ENCODE assay signal across 8 mouse cellular contexts in genomic region chr6:83053136-83053960, GRCm38 (mm10). TPM values are rescaled to one million over a fixed set of nuclear protein-coding genes. Genes with fewer than 3 reads are reported as not detected.
DNase-seq lines count a peak whose midpoint lies in the region; ATAC-seq lines count a peak whose summit lies in the region.

No protein-coding gene starts in this region.

- ATAC-seq in CD4-positive, CD25-positive, alpha-beta regulatory T cell, adult 4 months: peak; percentile 27
- no peak for ATAC-seq in heart, embryonic 14.5 days (ENCODE audit: insufficient number of reproducible peaks, insufficient read depth, low FRiP score, low read depth)
- 0 out of 2 replicates have a peak, but pooled peaks have one; percentile 2 for ATAC-seq in midbrain, embryonic 11.5 days (ENCODE audit: low FRiP score)

- peak overlapping the region; percentile 97 for H3K9ac ChIP-seq in heart, embryonic 14.5 days (ENCODE audit: low read length)
- peak overlapping the region; percentile 93 for H3K9ac ChIP-seq in midbrain, embryonic 11.5 days (ENCODE audit: low read length)

- H3K9me3 ChIP-seq in heart, embryonic 14.5 days (ENCODE audit: control insufficient read depth, low read length): no peaks in the 10 kb centered on the region
- no peaks in the 10 kb centered on the region for H3K9me3 ChIP-seq in limb, embryonic 10.5 days (replicated peaks)
- no peaks in the 10 kb centered on the region for H3K9me3 ChIP-seq in midbrain, embryonic 11.5 days (ENCODE audit: control insufficient read depth, low read length)

- peak overlapping the region; percentile 25 to 88 for H3K27ac ChIP-seq in heart, embryonic 14.5 days (replicated peaks in 1 of 2; ENCODE audit: control insufficient read depth in 1 of 2, insufficient read depth in 1 of 2, low read depth in 2 of 2, low read length in 2 of 2)
- peak overlapping the region; percentile 93 for H3K27ac ChIP-seq in limb, embryonic 10.5 days
- H3K27ac ChIP-seq in midbrain, embryonic 11.5 days (ENCODE audit: low read depth, low read length): peak overlapping the region; percentile 27

- H3K4me2 ChIP-seq in heart, embryonic 14.5 days (ENCODE audit: low read length): peak overlapping the region; percentile 84
- peak overlapping the region; percentile 97 for H3K4me2 ChIP-seq in midbrain, embryonic 11.5 days

- whole genome bisulfite sequencing in heart, embryonic 14.5 days: 1% methylated on average over 26 of the region's 26 CpGs
- 4% methylated on average over 26 of the region's 26 CpGs for WGBS in limb, embryonic 10.5 days
- WGBS in midbrain, embryonic 11.5 days: 3% methylated on average over 26 of the region's 26 CpGs

- peaks cover 9 to 21% of the 10 kb centered on the region in 2 experiments for H3K4me1 ChIP-seq in heart, embryonic 14.5 days (ENCODE audit: control insufficient read depth in 2 of 2, insufficient read depth in 2 of 2, low read length in 2 of 2)
- H3K4me1 ChIP-seq in limb, embryonic 10.5 days: peaks cover 33% of the 10 kb centered on the region
- peaks cover 21% of the 10 kb centered on the region for H3K4me1 ChIP-seq in midbrain, embryonic 11.5 days (ENCODE audit: control insufficient read depth, insufficient read depth, low read length)

- peak; percentile 48 for DNase-seq in cerebellum, adult 11-12 months
- DNase-seq in cerebellum, adult 11 months: no peak
- DNase-seq in cerebellum, adult 9-11 months: peak; percentile 43
- DNase-seq in limb, embryonic 10.5 days (ENCODE audit: low spot score): peak; percentile 64
- DNase-seq in midbrain, embryonic 11.5 days (ENCODE audit: low spot score, missing footprints): peak; percentile 94
- peak; percentile 55 for DNase-seq in splenic B cell, adult 2 months (ENCODE audit: low read depth, low spot score)

- peaks cover 42% of the 10 kb centered on the region for H3K36me3 ChIP-seq in heart, embryonic 14.5 days (ENCODE audit: control insufficient read depth, insufficient read depth, low read length)
- H3K36me3 ChIP-seq in limb, embryonic 10.5 days: peaks cover 53% of the 10 kb centered on the region
- peaks cover 5% of the 10 kb centered on the region; the same call in 1 of the 2 replicates for H3K36me3 ChIP-seq in midbrain, embryonic 11.5 days (ENCODE audit: control insufficient read depth, insufficient read depth, low read length)
- H3K36me3 ChIP-seq in splenic B cell, adult 2 months (ENCODE audit: control insufficient read depth, insufficient read depth, low read length, poor library complexity, severe bottlenecking): peaks cover 6% of the 10 kb centered on the region

- H3K27me3 ChIP-seq in heart, embryonic 14.5 days (ENCODE audit: control insufficient read depth, insufficient read depth, low read length): 0 out of 2 replicates have a peak, but pooled peaks cover 2% of the 10 kb centered on the region
- H3K27me3 ChIP-seq in limb, embryonic 10.5 days (ENCODE audit: low read depth, poor library complexity, severe bottlenecking): peaks cover 3% of the 10 kb centered on the region; the same call in 1 of the 2 replicates
- no peaks in the 10 kb centered on the region for H3K27me3 ChIP-seq in midbrain, embryonic 11.5 days (ENCODE audit: control insufficient read depth, insufficient read depth, low read length)
- H3K27me3 ChIP-seq in splenic B cell, adult 2 months (ENCODE audit: control insufficient read depth, insufficient read depth, low read length, poor library complexity, severe bottlenecking): no peaks in the 10 kb centered on the region

- peak overlapping the region; percentile 78 to 97 for H3K4me3 ChIP-seq in heart, embryonic 14.5 days (ENCODE audit: control insufficient read depth in 1 of 2, insufficient read depth in 1 of 2, low read depth in 1 of 2, low read length in 2 of 2)
- peak overlapping the region; percentile 99 for H3K4me3 ChIP-seq in limb, embryonic 10.5 days
- peak overlapping the region; percentile 97 for H3K4me3 ChIP-seq in midbrain, embryonic 11.5 days (ENCODE audit: low read depth, low read length)

RNA-seq across cellular contexts. Expression of gene Aup1, which starts 1.0 kb away (rescaled TPM):
- 100 to 1,000 TPM; 424 to 552 TPM for polyA plus RNA-seq in CD4-positive, CD25-positive, alpha-beta regulatory T cell, adult 4 months (2017; shearing (Covaris generic))
- 87.8 and 95.5 TPM in 2 replicates for polyA plus RNA-seq in heart, embryonic 14.5 days (2014; fragmentation: Nextera tagmentation; extraction: Ambion mirVana)
- polyA plus RNA-seq in limb, embryonic 10.5 days (2016; fragmentation: Nextera tagmentation; extraction: Ambion mirVana): 167 and 169 TPM in 2 replicates
- 109 and 111 TPM in 2 replicates for polyA plus RNA-seq in midbrain, embryonic 11.5 days (2014; fragmentation: Nextera tagmentation; extraction: Ambion mirVana)

RNA-seq across cellular contexts. Expression of gene Htra2, which starts 1.7 kb away (rescaled TPM):
- polyA plus RNA-seq in CD4-positive, CD25-positive, alpha-beta regulatory T cell, adult 4 months (2017; shearing (Covaris generic)): 10 to 100 TPM; 27.3 to 37.9 TPM
- polyA plus RNA-seq in heart, embryonic 14.5 days (2014; fragmentation: Nextera tagmentation; extraction: Ambion mirVana): 42.8 and 47.6 TPM in 2 replicates
- 76.2 and 82.6 TPM in 2 replicates for polyA plus RNA-seq in limb, embryonic 10.5 days (2016; fragmentation: Nextera tagmentation; extraction: Ambion mirVana)
- polyA plus RNA-seq in midbrain, embryonic 11.5 days (2014; fragmentation: Nextera tagmentation; extraction: Ambion mirVana): 28.2 and 30.0 TPM in 2 replicates

RNA-seq across cellular contexts. Expression of gene Dqx1, which starts 4.3 kb away (rescaled TPM):
- polyA plus RNA-seq in CD4-positive, CD25-positive, alpha-beta regulatory T cell, adult 4 months (2017; shearing (Covaris generic)): 1 to 10 TPM; 1.9 to 4.5 TPM
- polyA plus RNA-seq in heart, embryonic 14.5 days (2014; fragmentation: Nextera tagmentation; extraction: Ambion mirVana): 0.38 and 0.46 TPM in 2 replicates
- polyA plus RNA-seq in limb, embryonic 10.5 days (2016; fragmentation: Nextera tagmentation; extraction: Ambion mirVana): 1.4 and 1.5 TPM in 2 replicates
- 0.43 and 0.68 TPM in 2 replicates for polyA plus RNA-seq in midbrain, embryonic 11.5 days (2014; fragmentation: Nextera tagmentation; extraction: Ambion mirVana)

RNA-seq across cellular contexts. Expression of gene Tlx2, which starts 16.7 kb away (rescaled TPM):
- not detected for polyA plus RNA-seq in CD4-positive, CD25-positive, alpha-beta regulatory T cell, adult 4 months (2017; shearing (Covaris generic))
- 0.30 and 1.9 TPM in 2 replicates for polyA plus RNA-seq in heart, embryonic 14.5 days (2014; fragmentation: Nextera tagmentation; extraction: Ambion mirVana)
- polyA plus RNA-seq in limb, embryonic 10.5 days (2016; fragmentation: Nextera tagmentation; extraction: Ambion mirVana): 0.16 TPM in 1 of 2 replicates, not detected in the other
- polyA plus RNA-seq in midbrain, embryonic 11.5 days (2014; fragmentation: Nextera tagmentation; extraction: Ambion mirVana): not detected in 2 replicates

RNA-seq across cellular contexts. Expression of gene Loxl3, which starts 19.4 kb away (rescaled TPM):
- 1 to 10 TPM in 1 of 2 experiments, not detected in 1; 1.8 TPM for polyA plus RNA-seq in CD4-positive, CD25-positive, alpha-beta regulatory T cell, adult 4 months (2017; shearing (Covaris generic))
- 3.8 and 6.2 TPM in 2 replicates for polyA plus RNA-seq in heart, embryonic 14.5 days (2014; fragmentation: Nextera tagmentation; extraction: Ambion mirVana)
- polyA plus RNA-seq in limb, embryonic 10.5 days (2016; fragmentation: Nextera tagmentation; extraction: Ambion mirVana): 6.3 and 12.8 TPM in 2 replicates
- 6.6 and 6.8 TPM in 2 replicates for polyA plus RNA-seq in midbrain, embryonic 11.5 days (2014; fragmentation: Nextera tagmentation; extraction: Ambion mirVana)

Comparison
In these comparisons a context has a peak if more than half of its experiments do, and no peak if none do; other contexts are left out.
1. H3K27ac ChIP-seq: peak in every context shown above with its lines; median percentile 93 in limb, embryonic 10.5 days; 56 in heart, embryonic 14.5 days; 27 in midbrain, embryonic 11.5 days.